Mouse (Mus musculus) midbrain, embryonic 12.5 days (tissue): ENCODE results near the gene Smyd4. TPM values are rescaled to one million over a fixed set of nuclear protein-coding genes. Genes with fewer than 3 reads are reported as not detected.

Source experiments
- ATAC-seq: fragments of 200-750 bp; cut with Nextera tagmentation; 2 replicates; pipeline ENCODE4 v1.8.0; 2017; ENCODE audit warnings: low read depth, moderate TSS enrichment, moderate library complexity; ENCODE audit not compliant: low FRiP score
- H3K27ac ChIP-seq: fragments of 300-500 bp; sonication (generic); replicated peaks from 2 replicates; pipeline ENCODE4 v1.5.1; 2016; ENCODE audit warnings: mild to moderate bottlenecking
- H3K27me3 ChIP-seq: fragments of 300-500 bp; sonication (generic); 2 replicates; pipeline ENCODE4 v1.6.1; 2016; ENCODE audit warnings: mild to moderate bottlenecking
- H3K36me3 ChIP-seq: fragments of 300-500 bp; sonication (generic); 2 replicates; pipeline ENCODE4 v1.6.1; 2016
- H3K4me1 ChIP-seq: fragments of 300-500 bp; sonication (generic); 2 replicates; pipeline ENCODE4 v1.6.1; 2016
- H3K4me2 ChIP-seq: fragments of 300-500 bp; sonication (generic); replicated peaks from 2 replicates; pipeline ENCODE4 v1.6.1; 2016; ENCODE audit warnings: mild to moderate bottlenecking, moderate library complexity
- H3K4me3 ChIP-seq: fragments of 300-500 bp; sonication (generic); 2 replicates; pipeline ENCODE4 v1.5.1; 2016; ENCODE audit warnings: mild to moderate bottlenecking
- H3K9ac ChIP-seq: fragments of 300-500 bp; sonication (generic); replicated peaks from 2 replicates; pipeline ENCODE4 v1.6.1; 2016; ENCODE audit warnings: mild to moderate bottlenecking, moderate library complexity
- H3K9me3 ChIP-seq: fragments of 300-500 bp; sonication (generic); 2 replicates; pipeline ENCODE4 v1.6.1; 2016; ENCODE audit warnings: mild to moderate bottlenecking
- WGBS: fragments of 180-500 bp; shearing (Covaris S2); methylation state at CpG from one replicate; pipeline ENCODE4 v1.1.7; 2016; 5-methylcytosine and 5-hydroxymethylcytosine counted together
- polyA plus RNA-seq: library from polyadenylated mRNA; unstranded; fragments of >200 nt; fragmentation: Nextera tagmentation; extraction: Ambion mirVana; gene quantifications from 2 replicates; pipeline ENCODE4 v1.2.1, GENCODE M21; 2016

The Smyd4 gene
- polyA plus RNA-seq, 1 experiment from 2014 or later = 16.3 TPM

GRCm38 (mm10) chr11:75423091-75423490 is 74.9 kb downstream of the Smyd4 start:
- no peak overlapping the region for H3K4me2 ChIP-seq
- no peaks in the 10 kb centered on the region for H3K36me3 ChIP-seq
- H3K4me1 ChIP-seq = peaks cover 11% of the 10 kb centered on the region
- ATAC-seq = no peak
- WGBS = 91% methylated on average over 3 of the region's 3 CpGs
- no peak overlapping the region for H3K4me3 ChIP-seq
- H3K9ac ChIP-seq = no peak overlapping the region
- no peak overlapping the region for H3K27ac ChIP-seq
- no peaks in the 10 kb centered on the region for H3K9me3 ChIP-seq
- H3K27me3 ChIP-seq = no peaks in the 10 kb centered on the region

- no peak for ATAC-seq
- H3K36me3 ChIP-seq = no peaks in the 10 kb centered on the region
- no peak overlapping the region for H3K4me3 ChIP-seq
- H3K27me3 ChIP-seq = no peaks in the 10 kb centered on the region
- no peak overlapping the region for H3K4me2 ChIP-seq
- no peak overlapping the region for H3K27ac ChIP-seq
- 94% methylated on average over 9 of the region's 9 CpGs for WGBS
- H3K9ac ChIP-seq = no peak overlapping the region
- no peaks in the 10 kb centered on the region for H3K9me3 ChIP-seq
- peaks cover 11% of the 10 kb centered on the region for H3K4me1 ChIP-seq
Observed at GRCm38 (mm10) chr11:75424033-75424432, 75.8 kb downstream of the Smyd4 start.

- H3K4me2 ChIP-seq = no peak overlapping the region
- 91% methylated on average over 3 of the region's 3 CpGs for WGBS
Observed at GRCm38 (mm10) chr11:75424459-75424858, 76.2 kb downstream of the Smyd4 start.

GRCm38 (mm10) chr11:75429019-75429705 is 80.9 kb downstream of the Smyd4 start:
- H3K27ac ChIP-seq = no peak overlapping the region
- H3K9ac ChIP-seq = no peak overlapping the region
- H3K36me3 ChIP-seq = no peaks in the 10 kb centered on the region
- peaks cover 2% of the 10 kb centered on the region; the same call in 1 of the 2 replicates for H3K4me1 ChIP-seq
- no peak overlapping the region for H3K4me2 ChIP-seq
- no peaks in the 10 kb centered on the region for H3K27me3 ChIP-seq
- no peak overlapping the region for H3K4me3 ChIP-seq
- H3K9me3 ChIP-seq = 0 out of 2 replicates have a peak, but pooled peaks cover 3% of the 10 kb centered on the region
- no peak for ATAC-seq
- 88% methylated on average over 9 of the region's 9 CpGs for WGBS

More at GRCm38 (mm10) chr11:75424459-75424858, 76.2 kb downstream of the Smyd4 start:
- Histone ChIP-seq H3K9me3 (no peaks in the 10 kb centered on the region), H3K4me1 (peaks cover 11% of the 10 kb centered on the region), H3K27me3 (no peaks in the 10 kb centered on the region), H3K36me3 (no peaks in the 10 kb centered on the region), H3K27ac (no peak overlapping the region), H3K9ac (no peak overlapping the region), H3K4me3 (no peak overlapping the region)
- ATAC-seq = no peak

GRCm38 (mm10) chr11:75431307-75431706 is 83.1 kb downstream of the Smyd4 start:
- H3K9ac ChIP-seq = no peak overlapping the region
- no peak overlapping the region for H3K4me3 ChIP-seq
- no peaks in the 10 kb centered on the region for H3K27me3 ChIP-seq
- H3K36me3 ChIP-seq = no peaks in the 10 kb centered on the region
- H3K4me1 ChIP-seq = peaks cover 2% of the 10 kb centered on the region; the same call in 1 of the 2 replicates
- H3K27ac ChIP-seq = no peak overlapping the region
- no peak for ATAC-seq
- 82% methylated on average over 11 of the region's 11 CpGs for WGBS
- H3K9me3 ChIP-seq = 0 out of 2 replicates have a peak, but pooled peaks cover 8% of the 10 kb centered on the region
- H3K4me2 ChIP-seq = no peak overlapping the region

GRCm38 (mm10) chr11:75434138-75434537 is 85.9 kb downstream of the Smyd4 start:
- no peak overlapping the region for H3K4me3 ChIP-seq
- no peaks in the 10 kb centered on the region for H3K36me3 ChIP-seq
- 0 out of 2 replicates have a peak, but pooled peaks cover 8% of the 10 kb centered on the region for H3K9me3 ChIP-seq
- WGBS = 88% methylated on average over 5 of the region's 5 CpGs
- no peak for ATAC-seq
- no peak overlapping the region for H3K4me2 ChIP-seq
- no peak overlapping the region for H3K9ac ChIP-seq
- H3K27ac ChIP-seq = no peak overlapping the region
- no peaks in the 10 kb centered on the region for H3K27me3 ChIP-seq
- peaks cover 2% of the 10 kb centered on the region; the same call in 1 of the 2 replicates for H3K4me1 ChIP-seq

GRCm38 (mm10) chr11:75438194-75438593 is 90.0 kb downstream of the Smyd4 start:
- Histone ChIP-seq H3K36me3 (peaks cover 11% of the 10 kb centered on the region; the same call in 1 of the 2 replicates), H3K4me3 (no peak overlapping the region), H3K27me3 (no peaks in the 10 kb centered on the region), H3K4me1 (no peaks in the 10 kb centered on the region), H3K9ac (no peak overlapping the region), H3K27ac (no peak overlapping the region), H3K4me2 (no peak overlapping the region), H3K9me3 (0 out of 2 replicates have a peak, but pooled peaks cover 8% of the 10 kb centered on the region)
- ATAC-seq = no peak
- WGBS = 87% methylated on average over 13 of the region's 13 CpGs

GRCm38 (mm10) chr11:75438804-75439203 is 90.6 kb downstream of the Smyd4 start:
- no peak overlapping the region for H3K4me2 ChIP-seq
- H3K4me3 ChIP-seq = no peak overlapping the region
- H3K36me3 ChIP-seq = peaks cover 11% of the 10 kb centered on the region; the same call in 1 of the 2 replicates
- H3K9ac ChIP-seq = no peak overlapping the region
- no peak overlapping the region for H3K27ac ChIP-seq
- WGBS = 91% methylated on average over 3 of the region's 3 CpGs
- no peaks in the 10 kb centered on the region for H3K27me3 ChIP-seq
- no peak for ATAC-seq
- no peaks in the 10 kb centered on the region for H3K4me1 ChIP-seq
- H3K9me3 ChIP-seq = 0 out of 2 replicates have a peak, but pooled peaks cover 8% of the 10 kb centered on the region

GRCm38 (mm10) chr11:75439363-75439762 is 91.1 kb downstream of the Smyd4 start, which contains the start of gene Serpinf2:
Gene Serpinf2, minus strand, starts transcription at chr11:75439591.
- Histone ChIP-seq H3K9me3 (0 out of 2 replicates have a peak, but pooled peaks cover 3% of the 10 kb centered on the region), H3K27me3 (no peaks in the 10 kb centered on the region), H3K4me3 (no peak within 1 kb of the TSS), H3K4me2 (no peak within 1 kb of the TSS), H3K4me1 (no peaks in the 10 kb centered on the region), H3K36me3 (peaks cover 12% of the 10 kb centered on the region; the same call in 1 of the 2 replicates), H3K9ac (no peak within 1 kb of the TSS), H3K27ac (no peak within 1 kb of the TSS)
- 89% methylated on average over 6 of the region's 6 CpGs for WGBS
- no peak for ATAC-seq

GRCm38 (mm10) chr11:75439951-75440350 is 91.7 kb downstream of the Smyd4 start:
- WGBS = 81% methylated on average over 3 of the region's 3 CpGs
- Histone ChIP-seq H3K9ac (no peak overlapping the region), H3K4me3 (no peak overlapping the region)

GRCm38 (mm10) chr11:75441034-75441433 is 92.8 kb downstream of the Smyd4 start:
- Histone ChIP-seq H3K4me1 (no peaks in the 10 kb centered on the region), H3K9ac (no peak overlapping the region), H3K27me3 (no peaks in the 10 kb centered on the region), H3K36me3 (peaks cover 24% of the 10 kb centered on the region), H3K9me3 (no peaks in the 10 kb centered on the region), H3K4me3 (no peak overlapping the region), H3K4me2 (no peak overlapping the region), H3K27ac (no peak overlapping the region)
- 85% methylated on average over 7 of the region's 7 CpGs for whole genome bisulfite sequencing
- ATAC-seq = no peak

More at GRCm38 (mm10) chr11:75439951-75440350, 91.7 kb downstream of the Smyd4 start:
- Histone ChIP-seq H3K4me2 (no peak overlapping the region), H3K36me3 (peaks cover 15% of the 10 kb centered on the region; the same call in 1 of the 2 replicates), H3K9me3 (no peaks in the 10 kb centered on the region), H3K27ac (no peak overlapping the region), H3K27me3 (no peaks in the 10 kb centered on the region), H3K4me1 (no peaks in the 10 kb centered on the region)
- no peak for ATAC-seq

GRCm38 (mm10) chr11:75441601-75442000 is 93.4 kb downstream of the Smyd4 start:
- no peak for ATAC-seq
- Histone ChIP-seq H3K27me3 (no peaks in the 10 kb centered on the region), H3K4me2 (no peak overlapping the region), H3K9me3 (no peaks in the 10 kb centered on the region), H3K4me1 (no peaks in the 10 kb centered on the region), H3K4me3 (no peak overlapping the region), H3K36me3 (peaks cover 24% of the 10 kb centered on the region), H3K9ac (no peak overlapping the region), H3K27ac (no peak overlapping the region)
- WGBS = 80% methylated on average over 16 of the region's 16 CpGs
